Mouse (Mus musculus) spleen, adult 2 months (tissue): ENCODE data around the gene C1qtnf5.

Source experiments
- CTCF ChIP-seq: fragments of 200-500 bp; IDR thresholded peaks from 2 replicates; pipeline ENCODE4 v1.5.1; 2011; ENCODE audit warnings: mild to moderate bottlenecking, inconsistent platforms; ENCODE audit not compliant: insufficient read depth, insufficient read length, insufficient replicate concordance; ENCODE audit errors: extremely low read depth
- POLR2A ChIP-seq: fragments of 200-500 bp; IDR thresholded peaks from 2 replicates; pipeline ENCODE4 v1.6.1; 2011; ENCODE audit warnings: low read depth, low read length, inconsistent platforms

- no peak for TF ChIP-seq CTCF
- no peak for TF ChIP-seq POLR2A
Measured at GRCm38 (mm10) chr9:44058606-44059005, 48.4 kb upstream of the C1qtnf5 start.
